7 mouse cellular contexts compared by ENCODE assay signal in the genomic region with DNA sequence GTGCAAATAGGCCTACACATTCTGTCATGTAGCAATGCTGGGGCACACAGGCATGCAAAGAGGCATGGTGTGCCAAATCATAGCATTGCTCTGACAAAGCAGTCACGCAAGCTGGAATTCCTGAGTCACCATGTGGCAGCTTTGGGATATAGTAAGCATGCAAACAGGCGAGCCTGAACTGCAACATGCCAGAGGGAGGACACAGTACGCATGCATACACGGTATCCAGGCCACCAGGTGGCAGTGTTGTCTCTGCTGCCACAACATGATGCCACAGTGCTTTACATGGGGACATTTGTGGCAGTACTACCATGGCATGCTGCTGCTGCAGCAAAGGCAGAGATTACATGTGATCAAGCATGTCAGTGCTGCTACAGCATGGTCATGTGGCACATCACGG. TPM values are rescaled to one million over a fixed set of nuclear protein-coding genes. Genes with fewer than 3 reads are reported as not detected.
DNase-seq lines count a peak whose midpoint lies in the region; ATAC-seq lines count a peak whose summit lies in the region.

No protein-coding gene starts in this region.

- peaks cover 10% of the 10 kb centered on the region; the same call in 1 of the 2 replicates for H3K4me1 ChIP-seq in intestine, embryonic 15.5 days (replicated peaks)
- H3K4me1 ChIP-seq in midbrain, embryonic 12.5 days, result no peaks in the 10 kb centered on the region

- H3K9me3 ChIP-seq in intestine, embryonic 15.5 days, result no peaks in the 10 kb centered on the region
- H3K9me3 ChIP-seq in midbrain, embryonic 12.5 days, result no peaks in the 10 kb centered on the region

- peak; percentile 75 to 92 for DNase-seq in adrenal gland, adult (ENCODE audit: inconsistent age in 2 of 2, low spot score in 1 of 2)
- peak; percentile 51 for DNase-seq in gastrocnemius, postnatal 25 days
- peak; percentile 82 to 87 for DNase-seq in left cerebral cortex, postnatal 25 days (ENCODE audit: low spot score in 2 of 2)
- peak; percentile 58 for DNase-seq in skeletal muscle tissue, adult 2 months (ENCODE audit: low read depth, low spot score)

- no peak overlapping the region for H3K4me3 ChIP-seq in intestine, embryonic 15.5 days (replicated peaks)
- no peak overlapping the region for H3K4me3 ChIP-seq in midbrain, embryonic 12.5 days

- H3K27ac ChIP-seq in intestine, embryonic 15.5 days, result no peak overlapping the region
- H3K27ac ChIP-seq in midbrain, embryonic 12.5 days (replicated peaks), result no peak overlapping the region

- intact Hi-C loops in left cerebral cortex, postnatal 25 days (cut with DNase I), result loop anchor here (1.0 to 5.0 kb wide), 2 partner anchors 61 to 569 kb away; no protein-coding TSS in a partner anchor

- no peaks in the 10 kb centered on the region for H3K27me3 ChIP-seq in intestine, embryonic 15.5 days (replicated peaks)
- peaks cover 8% of the 10 kb centered on the region; the same call in 1 of the 2 replicates for H3K27me3 ChIP-seq in midbrain, embryonic 12.5 days

- no peak overlapping the region for H3K9ac ChIP-seq in intestine, embryonic 15.5 days
- H3K9ac ChIP-seq in midbrain, embryonic 12.5 days (replicated peaks), result no peak overlapping the region

- peak; percentile 71 for ATAC-seq in common myeloid progenitor, adult 5-6 weeks (replicated peaks; ENCODE audit: low read depth, poor library complexity, severe bottlenecking)
- peak; percentile 32 for ATAC-seq in intestine, embryonic 15.5 days
- peak; percentile 36; the same call in 1 of the 2 replicates for ATAC-seq in midbrain, embryonic 12.5 days (ENCODE audit: low FRiP score, low read depth)

- H3K36me3 ChIP-seq in intestine, embryonic 15.5 days, result no peaks in the 10 kb centered on the region
- no peaks in the 10 kb centered on the region for H3K36me3 ChIP-seq in midbrain, embryonic 12.5 days

- no peak overlapping the region for H3K4me2 ChIP-seq in intestine, embryonic 15.5 days (replicated peaks)
- H3K4me2 ChIP-seq in midbrain, embryonic 12.5 days (replicated peaks), result no peak overlapping the region

- 33% methylated on average over 5 of the region's 5 CpGs for WGBS in intestine, embryonic 15.5 days
- 33% methylated on average over 5 of the region's 5 CpGs for WGBS in midbrain, embryonic 12.5 days

RNA-seq across cellular contexts. Expression of a gene that starts 26.8 kb away (rescaled TPM):
- 26.2 and 28.9 TPM in 2 replicates for total RNA-seq in common myeloid progenitor, adult 5-6 weeks (2017)
- total RNA-seq in gastrocnemius, postnatal 25 days (2021), result 10 to 100 TPM; 26.2 to 27.3 TPM
- polyA plus RNA-seq in intestine, embryonic 15.5 days (2015; fragmentation: Nextera tagmentation; extraction: Ambion mirVana), result 64.7 and 73.8 TPM in 2 replicates
- total RNA-seq in left cerebral cortex, postnatal 25 days (2021), result 10 to 100 TPM; 43.4 to 48.1 TPM
- 35.5 and 38.2 TPM in 2 replicates for polyA plus RNA-seq in midbrain, embryonic 12.5 days (2016; fragmentation: Nextera tagmentation; extraction: Ambion mirVana)
